Mouse (Mus musculus): ENCODE data around the gene Tlk1. TPM values are rescaled to one million over a fixed set of nuclear protein-coding genes. Genes with fewer than 3 reads are reported as not detected.

Gene Tlk1
- 52.2 and 54.7 TPM in 2 replicates for polyA plus RNA-seq (2014; fragmentation: Nextera tagmentation; extraction: Ambion mirVana)

DNA sequence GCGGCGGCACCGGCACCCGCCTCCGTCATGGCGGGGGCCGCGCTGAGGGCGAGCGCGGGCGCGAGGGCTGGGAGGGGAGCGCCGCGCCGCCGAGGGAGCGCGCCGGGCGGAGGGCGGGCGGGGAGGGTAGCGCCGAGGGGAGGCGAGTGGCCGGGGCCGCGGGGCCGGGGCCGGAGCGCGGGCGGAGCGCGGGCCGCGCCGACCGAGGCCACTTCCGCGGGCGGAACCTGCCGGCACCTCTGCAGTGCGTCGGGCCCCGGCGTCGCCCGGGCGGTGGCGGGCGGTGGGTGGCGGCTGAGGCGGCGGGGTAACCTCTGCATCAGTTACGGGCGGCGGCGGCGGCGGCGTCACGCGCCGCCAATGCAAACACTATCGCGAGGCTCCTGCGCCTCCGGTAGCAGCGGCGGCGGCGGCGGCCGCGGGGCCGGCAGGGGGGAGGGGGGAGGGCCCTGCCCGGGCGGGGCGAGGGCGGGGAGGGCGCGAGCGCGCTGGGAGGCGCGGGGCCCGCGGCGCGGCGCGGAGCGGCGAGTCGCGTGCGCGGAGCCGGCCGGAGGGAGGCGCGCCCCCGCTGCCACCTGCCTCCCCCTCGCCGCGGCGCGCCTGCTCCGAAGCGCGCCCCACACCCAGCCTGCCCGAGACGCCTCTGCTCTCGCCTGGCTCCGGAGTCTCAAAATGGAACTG, at the start of gene Tlk1:
Gene Tlk1, minus strand, starts transcription at position 358 of the 681 bp plus-strand sequence.
- Histone ChIP-seq H3K27ac (ENCODE audit: low read depth, low read length) (peak within 1 kb of the TSS; percentile 100), H3K4me1 (replicated peaks; ENCODE audit: control insufficient read depth, insufficient read depth, low read length) (peaks cover 37% of the 10 kb centered on the region), H3K27me3 (replicated peaks; ENCODE audit: control insufficient read depth, insufficient read depth, low read length) (no peaks in the 10 kb centered on the region), H3K9ac (ENCODE audit: low read depth, low read length) (peak within 1 kb of the TSS; percentile 99), H3K36me3 (ENCODE audit: control insufficient read depth, insufficient read depth, low read length) (no peaks in the 10 kb centered on the region), H3K9me3 (ENCODE audit: control insufficient read depth, low read length) (no peaks in the 10 kb centered on the region), H3K4me3 (ENCODE audit: low read depth, low read length) (peak within 1 kb of the TSS; percentile 97), H3K4me2 (peak within 1 kb of the TSS; percentile 78)
- 2% methylated on average over 83 of the region's 118 CpGs for WGBS
- DNase-seq (ENCODE audit: low spot score) (peak; percentile 85), ATAC-seq (replicated peaks; ENCODE audit: low FRiP score) (peak; percentile 79)

GRCm38 (mm10) chr2:70875129-70875528, 49.6 kb upstream of the Tlk1 start:
- no peak for ATAC-seq (replicated peaks; ENCODE audit: low FRiP score)
- Histone ChIP-seq H3K27ac (ENCODE audit: low read depth, low read length) (no peak overlapping the region), H3K9me3 (ENCODE audit: control insufficient read depth, low read length) (no peaks in the 10 kb centered on the region), H3K4me3 (ENCODE audit: low read depth, low read length) (no peak overlapping the region), H3K4me1 (replicated peaks; ENCODE audit: control insufficient read depth, insufficient read depth, low read length) (peaks cover 13% of the 10 kb centered on the region), H3K36me3 (ENCODE audit: control insufficient read depth, insufficient read depth, low read length) (no peaks in the 10 kb centered on the region), H3K4me2 (no peak overlapping the region), H3K27me3 (replicated peaks; ENCODE audit: control insufficient read depth, insufficient read depth, low read length) (no peaks in the 10 kb centered on the region; the same call in 1 of the 2 replicates), H3K9ac (ENCODE audit: low read depth, low read length) (no peak overlapping the region)
- no peak for DNase-seq (ENCODE audit: low spot score)
- 63% methylated on average over 4 of the region's 4 CpGs for WGBS

GRCm38 (mm10) chr2:70873168-70873567, 47.6 kb upstream of the Tlk1 start:
- WGBS: 63% methylated on average over 5 of the region's 5 CpGs
- ATAC-seq (replicated peaks; ENCODE audit: low FRiP score): no peak
- no peak for DNase-seq (ENCODE audit: low spot score)
- no peak overlapping the region for H3K4me3 ChIP-seq (ENCODE audit: low read depth, low read length)
- H3K27ac ChIP-seq (ENCODE audit: low read depth, low read length): no peak overlapping the region
- peaks cover 13% of the 10 kb centered on the region for H3K4me1 ChIP-seq (replicated peaks; ENCODE audit: control insufficient read depth, insufficient read depth, low read length)
- no peaks in the 10 kb centered on the region for H3K36me3 ChIP-seq (ENCODE audit: control insufficient read depth, insufficient read depth, low read length)
- H3K9me3 ChIP-seq (ENCODE audit: control insufficient read depth, low read length): no peaks in the 10 kb centered on the region
- no peak overlapping the region for H3K4me2 ChIP-seq
- H3K27me3 ChIP-seq (replicated peaks; ENCODE audit: control insufficient read depth, insufficient read depth, low read length): no peaks in the 10 kb centered on the region; the same call in 1 of the 2 replicates
- H3K9ac ChIP-seq (ENCODE audit: low read depth, low read length): no peak overlapping the region

DNA sequence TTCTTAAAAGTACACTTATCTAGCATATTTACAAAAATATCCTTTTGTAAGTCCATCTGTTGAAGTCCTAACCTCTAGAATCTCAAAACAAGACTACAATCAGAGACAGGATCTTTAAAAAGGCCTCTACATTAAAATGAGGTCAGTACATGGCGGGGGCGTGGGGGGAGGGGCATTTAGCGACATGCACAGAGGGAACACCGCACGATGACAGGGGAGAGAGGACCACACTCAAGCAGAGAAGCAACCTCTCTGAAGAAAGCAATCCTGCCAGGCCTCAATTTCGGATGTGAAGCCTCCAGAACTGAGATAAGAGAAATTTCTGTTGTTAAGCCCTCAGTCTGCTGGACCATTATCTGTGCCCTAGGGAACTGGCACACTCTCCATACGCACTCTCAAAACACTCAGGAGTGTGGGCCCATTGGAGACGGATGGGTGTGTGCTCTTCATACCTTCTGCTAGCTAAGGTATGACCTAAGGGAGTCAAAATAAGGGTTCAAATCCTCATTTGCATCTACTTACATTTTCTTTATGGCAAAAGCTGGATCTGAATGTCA, 46.0 kb upstream of the Tlk1 start:
- no peak overlapping the region for H3K4me3 ChIP-seq (ENCODE audit: low read depth, low read length)
- no peak overlapping the region for H3K9ac ChIP-seq (ENCODE audit: low read depth, low read length)
- no peak overlapping the region for H3K4me2 ChIP-seq
- no peaks in the 10 kb centered on the region for H3K36me3 ChIP-seq (ENCODE audit: control insufficient read depth, insufficient read depth, low read length)
- no peaks in the 10 kb centered on the region for H3K9me3 ChIP-seq (ENCODE audit: control insufficient read depth, low read length)
- no peak for DNase-seq (ENCODE audit: low spot score)
- no peak overlapping the region for H3K27ac ChIP-seq (ENCODE audit: low read depth, low read length)
- WGBS: 42% methylated on average over 8 of the region's 8 CpGs
- peaks cover 13% of the 10 kb centered on the region for H3K4me1 ChIP-seq (replicated peaks; ENCODE audit: control insufficient read depth, insufficient read depth, low read length)
- no peak for ATAC-seq (replicated peaks; ENCODE audit: low FRiP score)
- H3K27me3 ChIP-seq (replicated peaks; ENCODE audit: control insufficient read depth, insufficient read depth, low read length): no peaks in the 10 kb centered on the region; the same call in 1 of the 2 replicates

- DNase-seq (ENCODE audit: low spot score): no peak
Measured at GRCm38 (mm10) chr2:70870819-70871218, 45.3 kb upstream of the Tlk1 start.

DNA sequence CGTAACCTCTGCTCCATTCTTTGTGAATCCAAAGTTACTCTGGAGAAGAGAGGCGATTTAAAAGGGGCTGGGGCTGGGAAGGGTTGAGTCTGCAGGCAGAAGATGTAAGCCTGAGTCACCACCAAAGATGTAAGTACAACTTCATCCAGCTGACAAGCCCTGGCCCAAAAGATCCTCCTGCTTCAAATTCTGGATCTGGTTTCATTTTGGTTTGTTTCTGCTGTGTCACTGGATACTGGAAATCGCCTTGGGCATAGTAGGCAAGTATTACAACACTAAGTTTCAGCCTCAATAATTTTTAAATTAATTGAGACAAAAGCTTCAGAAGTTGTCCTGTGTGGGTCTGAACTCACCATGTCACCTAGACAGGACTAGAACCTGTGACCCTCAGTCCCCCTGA, 43.6 kb upstream of the Tlk1 start:
- Histone ChIP-seq H3K27ac (ENCODE audit: low read depth, low read length) (no peak overlapping the region), H3K36me3 (ENCODE audit: control insufficient read depth, insufficient read depth, low read length) (no peaks in the 10 kb centered on the region), H3K27me3 (replicated peaks; ENCODE audit: control insufficient read depth, insufficient read depth, low read length) (no peaks in the 10 kb centered on the region; the same call in 1 of the 2 replicates), H3K9ac (ENCODE audit: low read depth, low read length) (no peak overlapping the region), H3K9me3 (ENCODE audit: control insufficient read depth, low read length) (no peaks in the 10 kb centered on the region), H3K4me3 (ENCODE audit: low read depth, low read length) (no peak overlapping the region), H3K4me1 (replicated peaks; ENCODE audit: control insufficient read depth, insufficient read depth, low read length) (peaks cover 13% of the 10 kb centered on the region), H3K4me2 (no peak overlapping the region)
- DNase-seq (ENCODE audit: low spot score): no peak
- no peak for ATAC-seq (replicated peaks; ENCODE audit: low FRiP score)
- WGBS: 82% methylated on average over 3 of the region's 3 CpGs

More at GRCm38 (mm10) chr2:70870819-70871218, 45.3 kb upstream of the Tlk1 start:
- 50% methylated on average over 6 of the region's 6 CpGs for WGBS
- Histone ChIP-seq H3K4me3 (ENCODE audit: low read depth, low read length) (no peak overlapping the region), H3K27ac (ENCODE audit: low read depth, low read length) (no peak overlapping the region), H3K9me3 (ENCODE audit: control insufficient read depth, low read length) (no peaks in the 10 kb centered on the region), H3K9ac (ENCODE audit: low read depth, low read length) (no peak overlapping the region), H3K4me2 (no peak overlapping the region), H3K27me3 (replicated peaks; ENCODE audit: control insufficient read depth, insufficient read depth, low read length) (no peaks in the 10 kb centered on the region; the same call in 1 of the 2 replicates), H3K36me3 (ENCODE audit: control insufficient read depth, insufficient read depth, low read length) (no peaks in the 10 kb centered on the region), H3K4me1 (replicated peaks; ENCODE audit: control insufficient read depth, insufficient read depth, low read length) (peaks cover 13% of the 10 kb centered on the region)
- no peak for ATAC-seq (replicated peaks; ENCODE audit: low FRiP score)

DNA sequence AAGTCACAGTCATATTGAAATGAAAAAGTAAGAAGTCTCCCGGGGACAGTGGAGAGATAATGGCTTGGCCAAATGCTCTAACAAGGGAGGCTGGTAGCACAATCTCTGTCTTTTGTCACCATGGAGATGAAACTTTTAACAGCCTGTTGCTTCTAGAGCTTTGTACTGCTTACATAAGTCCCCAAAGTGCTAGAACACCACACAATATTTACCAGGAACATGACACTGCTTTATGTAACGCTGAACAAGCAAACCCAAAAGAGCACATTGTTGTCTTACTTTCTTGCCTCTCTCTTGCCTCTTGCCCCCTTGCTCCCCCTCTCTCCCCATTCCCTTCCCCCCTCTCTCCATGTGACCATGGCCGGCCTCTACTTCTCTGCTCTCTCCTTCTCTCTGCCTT, 41.7 kb upstream of the Tlk1 start:
- WGBS: 77% methylated on average over 3 of the region's 3 CpGs
- Histone ChIP-seq H3K9me3 (ENCODE audit: control insufficient read depth, low read length) (no peaks in the 10 kb centered on the region), H3K27ac (ENCODE audit: low read depth, low read length) (no peak overlapping the region), H3K4me2 (no peak overlapping the region), H3K4me1 (replicated peaks; ENCODE audit: control insufficient read depth, insufficient read depth, low read length) (peaks cover 13% of the 10 kb centered on the region), H3K27me3 (replicated peaks; ENCODE audit: control insufficient read depth, insufficient read depth, low read length) (no peaks in the 10 kb centered on the region), H3K4me3 (ENCODE audit: low read depth, low read length) (no peak overlapping the region), H3K9ac (ENCODE audit: low read depth, low read length) (no peak overlapping the region), H3K36me3 (ENCODE audit: control insufficient read depth, insufficient read depth, low read length) (no peaks in the 10 kb centered on the region)
- no peak for ATAC-seq (replicated peaks; ENCODE audit: low FRiP score)
- DNase-seq (ENCODE audit: low spot score): no peak

GRCm38 (mm10) chr2:70862881-70863280, 37.4 kb upstream of the Tlk1 start:
- 74% methylated on average over 5 of the region's 5 CpGs for WGBS
- H3K9ac ChIP-seq (ENCODE audit: low read depth, low read length): no peak overlapping the region
- no peaks in the 10 kb centered on the region for H3K36me3 ChIP-seq (ENCODE audit: control insufficient read depth, insufficient read depth, low read length)
- no peak overlapping the region for H3K4me3 ChIP-seq (ENCODE audit: low read depth, low read length)
- H3K4me1 ChIP-seq (replicated peaks; ENCODE audit: control insufficient read depth, insufficient read depth, low read length): no peaks in the 10 kb centered on the region
- no peaks in the 10 kb centered on the region for H3K27me3 ChIP-seq (replicated peaks; ENCODE audit: control insufficient read depth, insufficient read depth, low read length)
- no peak for DNase-seq (ENCODE audit: low spot score)
- H3K9me3 ChIP-seq (ENCODE audit: control insufficient read depth, low read length): no peaks in the 10 kb centered on the region; the same call in 1 of the 2 replicates
- no peak for ATAC-seq (replicated peaks; ENCODE audit: low FRiP score)
- H3K4me2 ChIP-seq: no peak overlapping the region
- no peak overlapping the region for H3K27ac ChIP-seq (ENCODE audit: low read depth, low read length)

GRCm38 (mm10) chr2:70859740-70860139, 34.2 kb upstream of the Tlk1 start:
- no peaks in the 10 kb centered on the region for H3K36me3 ChIP-seq (ENCODE audit: control insufficient read depth, insufficient read depth, low read length)
- no peak overlapping the region for H3K27ac ChIP-seq (ENCODE audit: low read depth, low read length)
- no peaks in the 10 kb centered on the region for H3K27me3 ChIP-seq (replicated peaks; ENCODE audit: control insufficient read depth, insufficient read depth, low read length)
- DNase-seq (ENCODE audit: low spot score) (no peak), ATAC-seq (replicated peaks; ENCODE audit: low FRiP score) (no peak)
- H3K4me2 ChIP-seq: no peak overlapping the region
- WGBS: 91% methylated on average over 4 of the region's 4 CpGs
- no peaks in the 10 kb centered on the region for H3K4me1 ChIP-seq (replicated peaks; ENCODE audit: control insufficient read depth, insufficient read depth, low read length)
- no peak overlapping the region for H3K4me3 ChIP-seq (ENCODE audit: low read depth, low read length)
- H3K9ac ChIP-seq (ENCODE audit: low read depth, low read length): no peak overlapping the region
- H3K9me3 ChIP-seq (ENCODE audit: control insufficient read depth, low read length): no peaks in the 10 kb centered on the region; the same call in 1 of the 2 replicates

Data from liver, embryonic 11.5 days (tissue).